Comparison of ENCODE assay signal across 28 mouse cellular contexts in genomic region chr11:75991911-75992310, GRCm38 (mm10). TPM values are rescaled to one million over a fixed set of nuclear protein-coding genes. Genes with fewer than 3 reads are reported as not detected.
DNase-seq lines count a peak whose midpoint lies in the region; ATAC-seq and TF ChIP-seq lines count a peak whose summit lies in the region.
"Had no signal": no experiment of that assay in that cellular context is flagged by ENCODE, and none has a peak within 500 bp of the region (broad histone marks: within the 10 kb centered on the region; RNA-seq: fewer than 3 reads in every experiment).

No protein-coding gene starts in this region.

- TF ChIP-seq POLR2A in ES-Bruce4 (IDR thresholded peaks at IDR 0.05; ENCODE audit: insufficient read depth, low read length), result no peak

- H3K27ac ChIP-seq in ES-Bruce4 (ENCODE audit: insufficient read depth, low read length), result no peak overlapping the region
- H3K27ac ChIP-seq in heart, embryonic 11.5 days (ENCODE audit: low read depth, low read length), result no peak overlapping the region
- H3K27ac ChIP-seq: embryonic facial prominence, embryonic 12.5 days; hindbrain, embryonic 15.5 days; lung, embryonic 15.5 days; stomach, postnatal 0 days had no signal

- peak; percentile 4 for TF ChIP-seq CTCF in ES-Bruce4 (IDR thresholded peaks at IDR 0.05; ENCODE audit: low read depth, low read length)

- H3K9ac ChIP-seq in ES-Bruce4 (ENCODE audit: low read depth, poor library complexity, severe bottlenecking), result no peak overlapping the region
- no peak overlapping the region for H3K9ac ChIP-seq in heart, embryonic 11.5 days (ENCODE audit: low read depth, low read length)
- H3K9ac ChIP-seq: embryonic facial prominence, embryonic 12.5 days; forebrain, postnatal 0 days; hindbrain, embryonic 15.5 days; lung, embryonic 15.5 days had no signal

- H3K4me1 ChIP-seq in ES-Bruce4 (ENCODE audit: control insufficient read depth, insufficient read depth, low read length), result no peaks in the 10 kb centered on the region
- H3K4me1 ChIP-seq in heart, embryonic 11.5 days (ENCODE audit: control insufficient read depth, insufficient read depth, low read length), result no peaks in the 10 kb centered on the region
- H3K4me1 ChIP-seq: embryonic facial prominence, embryonic 12.5 days; hindbrain, embryonic 15.5 days; lung, embryonic 15.5 days had no signal

- ATAC-seq in megakaryocyte progenitor cell, adult 5-6 weeks (replicated peaks; ENCODE audit: poor library complexity), result peak; percentile 64
- ATAC-seq in heart, embryonic 11.5 days (replicated peaks; ENCODE audit: insufficient number of reproducible peaks, low FRiP score, low TSS enrichment), result no peak
- ATAC-seq: forebrain, postnatal 0 days; midbrain, embryonic 16.5 days had no signal

- no peaks in the 10 kb centered on the region for H3K9me3 ChIP-seq in ES-Bruce4 (replicated peaks; ENCODE audit: control insufficient read depth, insufficient read depth, low read length, poor library complexity, severe bottlenecking)
- H3K9me3 ChIP-seq in heart, embryonic 11.5 days (replicated peaks; ENCODE audit: control insufficient read depth, low read length), result no peaks in the 10 kb centered on the region
- H3K9me3 ChIP-seq: embryonic facial prominence, embryonic 12.5 days; hindbrain, embryonic 15.5 days; lung, embryonic 15.5 days had no signal

- DNase-seq in spleen, adult 18-20 months, result peak; percentile 22 to 40
- no peak for DNase-seq in spleen, adult 12 weeks (ENCODE audit: low spot score)
- peak; percentile 50 to 55 for DNase-seq in B cell, adult 2 months
- no peak for DNase-seq in c-Kit-positive CD71-positive TER-119-positive erythroid progenitor cells, embryonic 14.5 days (ENCODE audit: low spot score)
- no peak for DNase-seq in heart, adult 9 months (ENCODE audit: low spot score in 2 of 2)
- DNase-seq: adrenal gland, postnatal 36 days; cerebellum, adult 11-12 months; cerebellum, postnatal 14 days; forebrain, postnatal 0 days; gastrocnemius, postnatal 36 days; heart, postnatal 4 days; kidney, adult 8-10 months; kidney, postnatal 10 days; lung, postnatal 36 days had no signal

- no peaks in the 10 kb centered on the region for H3K36me3 ChIP-seq in ES-Bruce4 (ENCODE audit: control insufficient read depth, insufficient read depth, low read length, poor library complexity, severe bottlenecking)
- no peaks in the 10 kb centered on the region for H3K36me3 ChIP-seq in heart, embryonic 11.5 days (ENCODE audit: control insufficient read depth, insufficient read depth, low read length)
- H3K36me3 ChIP-seq: embryonic facial prominence, embryonic 12.5 days; hindbrain, embryonic 15.5 days; lung, embryonic 15.5 days had no signal

- no peak overlapping the region for H3K4me2 ChIP-seq in heart, embryonic 11.5 days
- H3K4me2 ChIP-seq: embryonic facial prominence, embryonic 12.5 days; hindbrain, embryonic 15.5 days; liver, embryonic 11.5 days; lung, embryonic 15.5 days had no signal

- 0 out of 2 replicates have a peak, but pooled peaks cover 3% of the 10 kb centered on the region for H3K27me3 ChIP-seq in ES-Bruce4 (ENCODE audit: control insufficient read depth, insufficient read depth, low read length, poor library complexity, severe bottlenecking)
- no peaks in the 10 kb centered on the region for H3K27me3 ChIP-seq in heart, embryonic 11.5 days (ENCODE audit: control insufficient read depth, insufficient read depth, low read length)
- H3K27me3 ChIP-seq: embryonic facial prominence, embryonic 12.5 days; hindbrain, embryonic 15.5 days; lung, embryonic 15.5 days had no signal

- TF ChIP-seq EP300 in ES-Bruce4 (IDR thresholded peaks at IDR 0.05; ENCODE audit: insufficient read depth, low read depth, low read length), result no peak

- WGBS in heart, embryonic 11.5 days (ENCODE audit: insufficient replicate concordance), result 75% methylated on average over 8 of the region's 8 CpGs

- no peak overlapping the region for H3K4me3 ChIP-seq in ES-Bruce4 (ENCODE audit: low read depth, low read length)
- no peak overlapping the region for H3K4me3 ChIP-seq in heart, embryonic 11.5 days (ENCODE audit: low read depth, low read length)
- H3K4me3 ChIP-seq: embryonic facial prominence, embryonic 12.5 days; hindbrain, embryonic 15.5 days; lung, embryonic 15.5 days; myocyte had no signal

RNA-seq across cellular contexts. Expression of gene 1700016K19Rik, which starts 7.8 kb away (rescaled TPM):
- polyA plus RNA-seq in ES-Bruce4 (2011; ENCODE audit: insufficient read depth, insufficient read length, low read depth, missing spikeins), result not detected in 2 replicates
- total RNA-seq in megakaryocyte progenitor cell, adult 5-6 weeks (2015), result not detected in 2 replicates
- total RNA-seq in megakaryocyte progenitor cell, adult 5-6 weeks (2017), result not detected in 2 replicates
- polyA plus RNA-seq in heart, embryonic 11.5 days (2014; fragmentation: Nextera tagmentation; extraction: Ambion mirVana), result not detected in 2 replicates
- total RNA-seq: adrenal gland, adult 18-20 months; adrenal gland, postnatal 36 days; gastrocnemius, postnatal 36 days; heart, adult 8-10 months; heart, postnatal 4 days; megakaryocyte-erythroid progenitor cell, adult 5-6 weeks had no signal
- polyA plus RNA-seq: C2C12; liver, embryonic 11.5 days had no signal

RNA-seq across cellular contexts. Expression of gene Rflnb, which starts 35.7 kb away (rescaled TPM):
- polyA plus RNA-seq in ES-Bruce4 (2011; ENCODE audit: insufficient read depth, insufficient read length, low read depth, missing spikeins), result 4.0 and 4.7 TPM in 2 replicates
- total RNA-seq in megakaryocyte progenitor cell, adult 5-6 weeks (2015), result 14.7 and 19.3 TPM in 2 replicates
- 20.9 and 21.4 TPM in 2 replicates for total RNA-seq in megakaryocyte progenitor cell, adult 5-6 weeks (2017)
- polyA plus RNA-seq in heart, embryonic 11.5 days (2014; fragmentation: Nextera tagmentation; extraction: Ambion mirVana), result 8.3 and 9.0 TPM in 2 replicates

RNA-seq across cellular contexts. Expression of gene Rph3al, which starts 53.7 kb away (rescaled TPM):
- 2.3 and 3.7 TPM in 2 replicates for polyA plus RNA-seq in ES-Bruce4 (2011; ENCODE audit: insufficient read depth, insufficient read length, low read depth, missing spikeins)
- 0.91 and 0.93 TPM in 2 replicates for total RNA-seq in megakaryocyte progenitor cell, adult 5-6 weeks (2015)
- total RNA-seq in megakaryocyte progenitor cell, adult 5-6 weeks (2017), result 0.54 and 0.74 TPM in 2 replicates
- polyA plus RNA-seq in heart, embryonic 11.5 days (2014; fragmentation: Nextera tagmentation; extraction: Ambion mirVana), result 4.1 and 5.1 TPM in 2 replicates

Comparison
In these comparisons a context has a peak if more than half of its experiments do, and no peak if none do; other contexts are left out.
1. DNase-seq: peak in spleen, adult 18-20 months (2 of 2) and B cell, adult 2 months (2 of 2); none in spleen, adult 12 weeks (single experiment), c-Kit-positive CD71-positive TER-119-positive erythroid progenitor cells, embryonic 14.5 days (single experiment) and heart, adult 9 months (0 of 2).